Mouse (Mus musculus) midbrain, embryonic 10.5 days (tissue): Measurements from ENCODE around the gene Elp6. TPM values are rescaled to one million over a fixed set of nuclear protein-coding genes. Genes with fewer than 3 reads are reported as not detected.
A peak's percentile ranks its signal among the peaks of the same experiment; 100 is the strongest.

Experiments
- microRNA-seq: library from miRNA; unstranded; fragments of <30 nt; microRNA quantifications from one replicate; pipeline ENCODE4, GENCODE M21; 2017
- polyA plus RNA-seq: library from polyadenylated mRNA; unstranded; fragments of >200 nt; fragmentation: Nextera tagmentation; extraction: Ambion mirVana; gene quantifications from 2 replicates; pipeline ENCODE4 v1.2.1, GENCODE M21; 2016

The Elp6 gene
- polyA plus RNA-seq, 1 experiment from 2014 or later: 45.6 TPM

Small RNA genes lying within 50 kb of the gene (microRNA-seq; reads per million reads assigned to microRNA genes)
- 374 reads per million, percentile 66 among the genes with 10 or more reads in this experiment for gene Mir6236

Other genes starting within 250 kb of the Elp6 start
- gene Smarcc1, start 187.5 kb upstream of the Elp6 start, polyA plus RNA-seq: 180 and 185 TPM in 2 replicates
- gene Dhx30, start 187.3 kb upstream of the Elp6 start, polyA plus RNA-seq: 185 and 203 TPM in 2 replicates
- gene Cspg5, start 61.4 kb upstream of the Elp6 start, polyA plus RNA-seq: 8.4 and 13.5 TPM in 2 replicates
- 38.7 and 40.3 TPM in 2 replicates for gene Scap, start 28.1 kb downstream of the Elp6 start, polyA plus RNA-seq
- 14.2 and 16.6 TPM in 2 replicates for gene Ptpn23, start 103.0 kb downstream of the Elp6 start, polyA plus RNA-seq
- 0.12 TPM in 1 of 2 replicates, not detected in the other for gene Ngp, start 114.6 kb downstream of the Elp6 start, polyA plus RNA-seq
- gene Klhl18, start 171.5 kb downstream of the Elp6 start, polyA plus RNA-seq: 9.1 and 10.8 TPM in 2 replicates
- gene Kif9, start 171.8 kb downstream of the Elp6 start, polyA plus RNA-seq: 1.1 and 1.3 TPM in 2 replicates
- gene Setd2, start 227.4 kb downstream of the Elp6 start, polyA plus RNA-seq: 31.5 and 34.0 TPM in 2 replicates